Mouse (Mus musculus): ENCODE results near the gene Map2k5.
A peak's percentile ranks its signal among the peaks of the same experiment; 100 is the strongest.

Map2k5 gene

GRCm38 (mm10) chr9:63187310-63187709, 190.4 kb downstream of the Map2k5 start:
- no peak for DNase-seq (ENCODE audit: low read depth, low spot score)

- no peak for DNase-seq (ENCODE audit: low read depth, low spot score)
Measured at GRCm38 (mm10) chr9:63185249-63185648, 192.5 kb downstream of the Map2k5 start.

GRCm38 (mm10) chr9:63183864-63184263, 193.8 kb downstream of the Map2k5 start:
- no peak for DNase-seq (ENCODE audit: low read depth, low spot score)

- DNase-seq (ENCODE audit: low read depth, low spot score), result no peak
Measured at GRCm38 (mm10) chr9:63182306-63182960, 195.3 kb downstream of the Map2k5 start.

- DNase-seq (ENCODE audit: low read depth, low spot score), result no peak
Measured at GRCm38 (mm10) chr9:63181337-63182178, 196.1 kb downstream of the Map2k5 start.

GRCm38 (mm10) chr9:63178296-63178695, 199.4 kb downstream of the Map2k5 start:
- no peak for DNase-seq (ENCODE audit: low read depth, low spot score)

GRCm38 (mm10) chr9:63174001-63174721, 203.5 kb downstream of the Map2k5 start:
- DNase-seq (ENCODE audit: low read depth, low spot score), result peak; percentile 33

- DNase-seq (ENCODE audit: low read depth, low spot score), result no peak
Measured at GRCm38 (mm10) chr9:63171951-63172350, 205.8 kb downstream of the Map2k5 start.

GRCm38 (mm10) chr9:63169127-63169526, 208.6 kb downstream of the Map2k5 start:
- no peak for DNase-seq (ENCODE audit: low read depth, low spot score)

GRCm38 (mm10) chr9:63165070-63165469, 212.6 kb downstream of the Map2k5 start:
- DNase-seq (ENCODE audit: low read depth, low spot score), result no peak

- no peak for DNase-seq (ENCODE audit: low read depth, low spot score)
Measured at GRCm38 (mm10) chr9:63163756-63164155, 213.9 kb downstream of the Map2k5 start.

- DNase-seq (ENCODE audit: low read depth, low spot score), result no peak
Measured at GRCm38 (mm10) chr9:63151949-63152348, 225.8 kb downstream of the Map2k5 start.

GRCm38 (mm10) chr9:63151072-63151870, 226.4 kb downstream of the Map2k5 start:
- DNase-seq (ENCODE audit: low read depth, low spot score), result peak; percentile 46

GRCm38 (mm10) chr9:63150086-63150800, 227.5 kb downstream of the Map2k5 start:
- DNase-seq (ENCODE audit: low read depth, low spot score), result no peak

- DNase-seq (ENCODE audit: low read depth, low spot score), result no peak
Measured at GRCm38 (mm10) chr9:63149372-63149766, 228.3 kb downstream of the Map2k5 start.

GRCm38 (mm10) chr9:63148410-63149371, 229.0 kb downstream of the Map2k5 start, which contains the start of gene Skor1:
Skor1 (minus strand) TSS chr9:63148961.
- DNase-seq (ENCODE audit: low read depth, low spot score), result no peak

GRCm38 (mm10) chr9:63147786-63148409, 229.8 kb downstream of the Map2k5 start:
- DNase-seq (ENCODE audit: low read depth, low spot score), result no peak

GRCm38 (mm10) chr9:63147296-63147695, 230.4 kb downstream of the Map2k5 start:
- no peak for DNase-seq (ENCODE audit: low read depth, low spot score)

GRCm38 (mm10) chr9:63146856-63147274, 230.8 kb downstream of the Map2k5 start:
- DNase-seq (ENCODE audit: low read depth, low spot score), result no peak

Measured in CD4-positive, CD25-positive, alpha-beta regulatory T cell, adult 2 months (primary cell).